Mouse (Mus musculus): ENCODE measurements at regions not wholly inside any gene's neighbourhood (a gene's known extent, or its start where the extent isn't known, plus 50 kb on each side); places are given as distances from the start of the nearest gene placed in this dataset.

- TF ChIP-seq CTCF (IDR thresholded peaks at IDR 0.05; ENCODE audit: low read depth, low read length) (no peak), POLR2A (IDR thresholded peaks at IDR 0.05; ENCODE audit: borderline replicate concordance, low read depth, low read length) (no peak)
Measured at GRCm38 (mm10) chr8:89766387-89766786, 581.8 kb downstream of the Tox3 start.
